Mouse (Mus musculus) midbrain, embryonic 10.5 days (tissue): Measurements from ENCODE around the gene Slc5a11. TPM values are rescaled to one million over a fixed set of nuclear protein-coding genes. Genes with fewer than 3 reads are reported as not detected.

Experiments used
- DNase-seq: peaks from one replicate; pipeline ENCODE4 v3.0.0-alpha.2; 2017; ENCODE audit warnings: low spot score
- H3K27ac ChIP-seq: fragments of 300-500 bp; sonication (generic); replicated peaks from 2 replicates; pipeline ENCODE4 v1.5.1; 2016; ENCODE audit warnings: mild to moderate bottlenecking
- H3K27me3 ChIP-seq: fragments of 300-500 bp; sonication (generic); 2 replicates; pipeline ENCODE4 v1.6.1; 2016; ENCODE audit warnings: low read depth, mild to moderate bottlenecking; ENCODE audit not compliant: poor library complexity, severe bottlenecking
- H3K36me3 ChIP-seq: fragments of 300-500 bp; sonication (generic); 2 replicates; pipeline ENCODE4 v1.6.1; 2016; ENCODE audit warnings: mild to moderate bottlenecking, moderate library complexity
- H3K4me1 ChIP-seq: fragments of 300-500 bp; sonication (generic); 2 replicates; pipeline ENCODE4 v1.6.1; 2016
- H3K4me3 ChIP-seq: fragments of 300-500 bp; sonication (generic); 2 replicates; pipeline ENCODE4 v1.5.1; 2016; ENCODE audit warnings: mild to moderate bottlenecking, moderate library complexity
- H3K9me3 ChIP-seq: fragments of 300-500 bp; sonication (generic); replicated peaks from 2 replicates; pipeline ENCODE4 v1.6.1; 2016; ENCODE audit warnings: mild to moderate bottlenecking
- WGBS: fragments of 180-500 bp; shearing (Covaris S2); methylation state at CpG from one replicate; pipeline ENCODE4 v1.1.7; 2016; 5-methylcytosine and 5-hydroxymethylcytosine counted together
- polyA plus RNA-seq: library from polyadenylated mRNA; unstranded; fragments of >200 nt; fragmentation: Nextera tagmentation; extraction: Ambion mirVana; gene quantifications from 2 replicates; pipeline ENCODE4 v1.2.1, GENCODE M21; 2016

The Slc5a11 gene
- polyA plus RNA-seq, 1 experiment from 2014 or later, result 0.27 TPM

DNA sequence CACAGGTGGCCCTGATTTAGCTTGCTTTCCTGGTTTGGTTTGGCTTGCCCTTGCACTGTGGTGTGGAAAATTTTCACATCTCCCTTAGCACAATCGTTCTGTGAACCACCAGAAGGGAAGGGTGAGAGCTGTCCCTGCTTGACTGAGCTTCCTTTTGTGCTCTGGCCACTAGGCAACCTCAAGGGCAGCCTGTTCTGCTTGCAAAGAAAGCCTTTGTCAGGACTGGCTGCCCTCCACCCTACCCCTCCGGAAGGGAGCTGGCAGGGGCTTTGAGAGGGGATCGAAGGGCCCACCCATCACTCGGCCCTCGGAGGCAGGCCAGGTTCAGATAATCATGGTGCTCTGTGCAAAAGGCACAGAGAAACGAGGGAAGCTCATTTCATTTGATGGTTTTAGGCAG lies 4.0 kb downstream of the Slc5a11 start:
- WGBS, result 29% methylated on average over 6 of the region's 6 CpGs
- Histone ChIP-seq H3K9me3 (no peaks in the 10 kb centered on the region), H3K4me3 (no peak overlapping the region), H3K27me3 (no peaks in the 10 kb centered on the region), H3K4me1 (peaks cover 41% of the 10 kb centered on the region), H3K27ac (peak overlapping the region; percentile 78), H3K36me3 (no peaks in the 10 kb centered on the region)
- peak; percentile 53 for DNase-seq

DNA sequence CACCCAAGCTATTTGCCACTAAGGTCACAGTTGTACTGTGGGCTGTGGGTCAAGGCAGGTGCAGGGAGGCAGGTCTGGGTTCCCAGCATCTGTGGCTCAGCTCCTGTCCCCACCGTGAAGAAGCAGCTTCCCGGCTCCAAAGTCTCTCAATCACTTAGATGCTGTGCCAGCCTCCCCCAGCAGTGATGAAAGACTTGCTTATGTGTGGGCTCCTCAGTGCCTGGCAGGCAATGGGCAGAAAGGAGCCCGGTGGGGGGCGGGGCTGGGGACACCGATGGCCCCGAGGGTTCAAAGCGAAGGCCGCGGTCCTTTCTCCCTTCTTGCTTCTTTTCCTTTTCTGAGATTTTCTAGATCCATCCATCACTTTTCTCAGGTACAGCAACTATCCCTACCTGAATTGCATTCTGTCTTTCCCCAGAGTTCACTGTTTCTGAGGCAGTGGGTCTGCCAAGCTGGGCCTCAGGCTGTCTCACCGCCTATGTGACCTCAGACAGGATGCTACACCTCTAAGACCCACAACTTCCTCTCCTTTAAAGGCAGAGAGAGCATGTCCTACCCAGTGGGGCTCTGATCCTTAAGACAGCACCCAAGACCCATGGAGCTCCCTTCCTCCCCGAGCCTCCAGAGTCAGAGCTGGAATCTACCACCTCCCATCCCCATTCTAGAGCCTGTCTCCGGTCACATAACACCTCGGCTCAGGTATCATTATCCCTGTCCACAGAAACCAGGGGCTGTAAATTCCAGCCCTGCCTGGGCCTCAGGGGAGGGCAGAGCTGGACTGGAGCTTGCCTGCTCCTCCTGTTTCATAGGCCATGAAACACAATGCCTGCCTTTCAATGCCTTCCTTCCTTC lies 5.4 kb downstream of the Slc5a11 start:
- H3K27ac ChIP-seq, result 0 out of 2 replicates have a peak overlapping the region, but pooled peaks have one; percentile 78
- H3K9me3 ChIP-seq, result no peaks in the 10 kb centered on the region
- WGBS, result 82% methylated on average over 13 of the region's 13 CpGs
- H3K36me3 ChIP-seq, result no peaks in the 10 kb centered on the region
- H3K27me3 ChIP-seq, result no peaks in the 10 kb centered on the region
- no peak for DNase-seq
- H3K4me1 ChIP-seq, result peaks cover 27% of the 10 kb centered on the region
- H3K4me3 ChIP-seq, result no peak overlapping the region

DNA sequence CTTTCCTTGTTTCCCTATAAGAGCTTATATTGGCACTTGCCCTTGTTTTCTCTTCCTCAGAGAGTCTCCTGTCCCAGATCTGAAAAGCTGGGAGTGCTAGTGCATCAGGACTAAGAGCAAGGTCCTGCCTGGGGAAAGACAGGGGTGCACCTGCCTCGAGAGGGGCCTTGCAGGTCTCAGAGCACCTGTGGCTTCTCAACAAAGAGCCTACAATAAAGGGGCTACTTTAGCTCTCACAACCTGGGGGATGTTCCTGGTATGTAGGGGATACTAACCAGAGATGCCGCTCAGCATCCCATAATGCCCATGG lies 6.0 kb downstream of the Slc5a11 start:
- Histone ChIP-seq H3K4me1 (peaks cover 26% of the 10 kb centered on the region), H3K4me3 (no peak overlapping the region), H3K36me3 (no peaks in the 10 kb centered on the region), H3K27me3 (no peaks in the 10 kb centered on the region), H3K27ac (no peak overlapping the region), H3K9me3 (no peaks in the 10 kb centered on the region)
- 71% methylated on average over 2 of the region's 2 CpGs for WGBS
- DNase-seq, result no peak

DNA sequence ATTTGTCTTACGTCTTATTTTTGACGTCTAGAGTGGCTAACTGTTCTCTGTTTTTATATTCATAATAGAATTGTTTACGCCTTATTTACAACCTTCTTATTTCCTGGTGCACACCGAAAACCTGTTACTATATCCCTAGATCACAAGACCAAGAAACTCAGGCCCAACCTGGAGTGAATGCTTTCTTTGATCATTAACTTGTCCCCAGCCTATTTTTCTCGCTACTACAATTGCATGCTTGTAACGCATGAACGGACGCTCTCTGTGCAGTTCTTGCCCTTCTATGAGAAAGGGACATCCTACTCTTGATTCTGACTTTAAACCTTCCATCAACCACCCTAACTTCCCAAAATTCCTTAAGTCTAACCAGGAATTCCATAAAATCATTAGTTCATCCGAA lies 9.5 kb downstream of the Slc5a11 start:
- Histone ChIP-seq H3K9me3 (no peaks in the 10 kb centered on the region), H3K36me3 (no peaks in the 10 kb centered on the region), H3K27ac (no peak overlapping the region), H3K27me3 (no peaks in the 10 kb centered on the region), H3K4me3 (no peak overlapping the region), H3K4me1 (peaks cover 8% of the 10 kb centered on the region)
- DNase-seq, result no peak
- 84% methylated on average over 9 of the region's 9 CpGs for WGBS

DNA sequence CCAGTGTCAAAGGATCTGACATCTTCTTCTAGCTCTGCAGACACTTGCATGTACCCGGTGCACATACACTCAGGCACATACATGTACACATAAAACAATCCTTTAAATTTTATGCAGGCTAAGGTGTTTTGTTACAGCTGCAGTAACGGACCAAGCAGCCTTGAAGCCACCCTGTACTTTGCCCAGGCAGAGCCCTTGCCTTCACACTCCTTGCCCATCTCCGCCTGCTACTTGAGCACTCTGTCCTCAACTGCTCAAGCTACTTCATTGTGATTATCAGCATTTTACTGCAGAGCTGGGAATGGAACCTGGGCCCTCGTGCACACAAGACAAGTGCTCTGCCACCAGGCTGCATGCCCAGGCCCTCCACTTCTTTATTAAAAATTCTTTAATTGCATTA lies 10.6 kb downstream of the Slc5a11 start:
- DNase-seq, result no peak
- H3K4me3 ChIP-seq, result no peak overlapping the region

DNA sequence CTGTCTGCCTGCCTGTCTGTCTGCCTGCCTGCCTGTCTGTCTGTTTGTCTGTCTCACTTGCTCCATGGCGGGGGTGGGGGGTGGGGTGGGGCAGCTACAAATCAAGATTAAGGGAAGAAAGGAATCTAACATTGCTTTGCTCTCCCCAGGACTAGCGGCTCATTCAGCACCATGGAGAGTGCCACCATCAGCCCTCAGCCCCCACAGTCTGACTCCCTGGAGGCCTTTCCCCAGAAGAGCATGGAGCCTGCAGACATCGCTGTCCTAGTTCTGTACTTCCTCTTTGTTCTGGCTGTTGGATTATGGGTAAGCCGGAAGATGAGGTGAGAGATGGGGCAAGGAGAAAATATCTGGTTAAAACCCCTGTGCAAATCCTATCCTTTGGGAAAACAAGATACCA lies 20.9 kb downstream of the Slc5a11 start:
- Histone ChIP-seq H3K4me1 (peaks cover 7% of the 10 kb centered on the region), H3K27ac (no peak overlapping the region), H3K36me3 (no peaks in the 10 kb centered on the region), H3K9me3 (no peaks in the 10 kb centered on the region), H3K27me3 (no peaks in the 10 kb centered on the region), H3K4me3 (no peak overlapping the region)
- DNase-seq, result peak; percentile 36
- 29% methylated on average over 4 of the region's 4 CpGs for WGBS

More for the DNA sequence above, 10.6 kb downstream of the Slc5a11 start:
- Histone ChIP-seq H3K4me1 (no peaks in the 10 kb centered on the region), H3K36me3 (no peaks in the 10 kb centered on the region), H3K27me3 (no peaks in the 10 kb centered on the region), H3K27ac (no peak overlapping the region), H3K9me3 (no peaks in the 10 kb centered on the region)
- WGBS, result 89% methylated on average over 4 of the region's 4 CpGs

DNA sequence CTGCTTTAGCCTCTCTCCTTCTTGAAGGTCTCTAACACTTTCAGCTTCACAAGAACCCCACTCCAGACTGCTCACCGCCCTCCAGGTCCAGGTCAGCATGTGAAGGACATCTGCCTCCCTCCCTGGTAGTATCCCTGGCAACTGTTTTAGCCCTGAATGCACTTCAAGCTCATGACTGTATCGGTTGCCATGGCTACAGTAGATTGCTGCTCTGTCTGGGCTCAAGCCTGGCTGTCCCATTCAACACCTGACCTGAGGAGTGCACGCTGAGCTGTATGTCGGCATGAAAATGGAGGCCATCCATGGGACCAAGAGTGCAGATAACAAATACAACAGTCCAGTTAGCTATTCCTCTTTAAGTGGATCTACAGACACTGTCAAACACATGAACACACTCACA lies 24.0 kb downstream of the Slc5a11 start:
- Histone ChIP-seq H3K9me3 (no peaks in the 10 kb centered on the region), H3K36me3 (no peaks in the 10 kb centered on the region), H3K4me3 (no peak overlapping the region), H3K27me3 (no peaks in the 10 kb centered on the region), H3K4me1 (peaks cover 7% of the 10 kb centered on the region), H3K27ac (no peak overlapping the region)
- no peak for DNase-seq
- WGBS, result 75% methylated on average over 4 of the region's 4 CpGs

DNA sequence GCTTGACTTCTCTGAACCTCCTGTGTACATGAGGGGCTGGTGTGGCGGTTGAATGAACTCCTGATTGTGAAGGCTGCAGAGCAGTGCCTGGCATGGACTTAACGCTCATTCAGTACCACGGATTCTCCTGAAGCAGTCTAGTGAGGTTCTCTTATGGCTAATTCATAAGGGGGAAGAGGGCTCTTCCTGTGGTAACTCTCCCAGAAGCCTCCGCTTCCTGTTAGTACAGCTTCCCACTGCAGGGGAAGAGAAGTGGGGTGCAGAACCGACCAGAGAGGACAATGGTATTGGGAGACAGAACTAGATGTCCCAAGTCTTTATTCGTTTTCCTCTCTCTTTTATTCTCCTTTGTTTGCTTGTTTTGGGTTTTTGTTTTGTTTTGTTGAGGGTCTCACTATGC lies 25.5 kb downstream of the Slc5a11 start:
- Histone ChIP-seq H3K4me1 (peaks cover 7% of the 10 kb centered on the region), H3K27me3 (no peaks in the 10 kb centered on the region), H3K36me3 (no peaks in the 10 kb centered on the region), H3K27ac (no peak overlapping the region), H3K9me3 (no peaks in the 10 kb centered on the region), H3K4me3 (no peak overlapping the region)
- WGBS, result 81% methylated on average over 6 of the region's 6 CpGs
- no peak for DNase-seq

DNA sequence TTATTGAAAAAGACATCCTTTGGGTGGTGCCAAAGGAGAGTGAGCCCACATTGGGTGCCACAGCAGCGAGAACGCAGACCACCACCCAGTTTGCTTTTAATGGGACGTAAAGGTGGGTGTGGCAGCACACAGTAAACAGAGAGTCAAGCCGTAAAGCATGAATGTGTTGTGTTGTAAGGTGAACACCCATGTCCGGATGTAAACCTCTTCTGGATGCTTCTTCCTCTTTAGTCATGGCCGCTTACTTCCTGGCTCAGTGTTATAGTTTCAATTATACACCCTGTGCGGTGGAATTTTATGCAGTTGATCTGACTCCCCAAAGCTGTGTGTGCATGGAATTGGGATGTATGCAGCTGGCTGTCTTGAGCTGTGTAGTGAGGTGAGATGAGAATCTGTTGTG lies 27.7 kb downstream of the Slc5a11 start:
- WGBS, result 92% methylated on average over 7 of the region's 7 CpGs
- peaks cover 7% of the 10 kb centered on the region for H3K4me1 ChIP-seq
- H3K27me3 ChIP-seq, result no peaks in the 10 kb centered on the region
- H3K4me3 ChIP-seq, result no peak overlapping the region
- H3K27ac ChIP-seq, result no peak overlapping the region
- no peak for DNase-seq
- no peaks in the 10 kb centered on the region for H3K9me3 ChIP-seq
- no peaks in the 10 kb centered on the region for H3K36me3 ChIP-seq

DNA sequence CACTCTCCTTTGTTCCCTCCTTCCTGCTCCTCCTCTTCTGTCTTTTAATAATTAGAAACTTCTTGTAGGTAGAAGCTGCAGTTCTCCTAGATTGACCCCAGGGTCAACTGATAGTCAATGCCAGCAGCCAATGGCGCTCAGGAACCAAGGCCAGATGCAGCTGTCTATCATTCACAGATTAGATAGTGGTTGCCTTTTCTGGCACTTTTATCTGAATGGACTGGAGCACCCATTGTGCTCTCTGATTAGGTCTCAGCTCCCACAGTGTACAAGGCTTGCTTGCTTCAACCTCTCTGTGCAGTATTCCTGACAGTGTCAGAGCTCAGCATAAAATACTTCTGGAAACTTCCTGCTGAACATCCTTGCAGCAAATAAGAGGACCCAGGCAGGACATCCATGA lies 30.3 kb downstream of the Slc5a11 start:
- no peak overlapping the region for H3K4me3 ChIP-seq
- WGBS, result 88% methylated on average over 1 of the region's 1 CpGs

DNA sequence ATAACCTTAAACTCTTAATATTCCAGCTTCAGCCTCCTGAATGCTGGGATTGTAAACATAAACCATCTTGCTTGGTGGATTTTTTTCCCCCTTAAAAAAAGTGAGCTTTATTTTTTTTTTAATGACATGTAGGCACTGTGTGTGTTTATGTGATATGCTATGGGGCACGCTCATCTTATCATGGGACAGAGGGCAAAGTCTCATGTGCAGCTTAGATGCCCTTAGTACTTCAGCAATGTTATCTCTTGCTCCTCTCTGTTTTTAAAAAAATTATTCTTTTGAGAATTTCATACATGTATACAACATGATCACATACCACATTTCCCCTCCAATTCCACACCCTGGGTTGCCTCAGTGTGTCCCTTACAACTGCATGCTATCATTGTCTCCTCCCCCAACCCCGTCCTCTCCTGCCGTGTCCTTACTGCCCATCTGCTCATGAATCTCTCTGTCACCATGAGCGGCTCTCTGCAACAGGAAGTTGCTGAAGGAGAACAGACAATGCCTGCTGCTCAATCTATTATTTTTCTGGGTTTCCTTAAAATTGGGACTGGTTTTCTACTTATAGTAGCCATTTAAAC lies 32.0 kb downstream of the Slc5a11 start:
- H3K9me3 ChIP-seq, result no peaks in the 10 kb centered on the region
- WGBS, result 78% methylated on average over 4 of the region's 4 CpGs
- no peak for DNase-seq
- H3K27me3 ChIP-seq, result no peaks in the 10 kb centered on the region
- no peak overlapping the region for H3K4me3 ChIP-seq
- H3K36me3 ChIP-seq, result no peaks in the 10 kb centered on the region
- no peak overlapping the region for H3K27ac ChIP-seq
- no peaks in the 10 kb centered on the region for H3K4me1 ChIP-seq

More for the DNA sequence above, 30.3 kb downstream of the Slc5a11 start:
- Histone ChIP-seq H3K27me3 (no peaks in the 10 kb centered on the region), H3K4me1 (no peaks in the 10 kb centered on the region), H3K9me3 (no peaks in the 10 kb centered on the region), H3K27ac (no peak overlapping the region), H3K36me3 (no peaks in the 10 kb centered on the region)
- no peak for DNase-seq

DNA sequence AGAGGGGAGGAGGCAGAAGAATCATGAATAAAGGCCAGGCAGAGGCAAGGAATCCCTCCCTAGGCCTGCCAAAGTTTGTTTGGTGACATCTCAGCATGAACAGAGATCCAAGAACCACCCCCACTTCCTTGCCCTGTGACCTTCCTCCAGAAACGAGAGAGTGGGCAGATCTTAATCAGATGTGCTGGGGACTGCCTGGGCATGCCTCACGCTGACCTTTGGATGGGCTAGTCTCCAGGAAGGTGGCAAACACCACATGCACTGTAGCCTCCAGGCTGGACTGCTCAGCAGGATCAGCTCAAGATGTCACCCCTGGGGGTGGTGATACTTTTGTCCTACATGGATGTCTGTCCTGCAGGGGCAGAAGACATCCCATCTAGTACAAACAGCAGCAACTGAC lies 33.6 kb downstream of the Slc5a11 start:
- Histone ChIP-seq H3K27ac (no peak overlapping the region), H3K27me3 (no peaks in the 10 kb centered on the region), H3K4me3 (no peak overlapping the region), H3K4me1 (no peaks in the 10 kb centered on the region), H3K36me3 (no peaks in the 10 kb centered on the region), H3K9me3 (no peaks in the 10 kb centered on the region)
- DNase-seq, result no peak
- 49% methylated on average over 2 of the region's 2 CpGs for WGBS

DNA sequence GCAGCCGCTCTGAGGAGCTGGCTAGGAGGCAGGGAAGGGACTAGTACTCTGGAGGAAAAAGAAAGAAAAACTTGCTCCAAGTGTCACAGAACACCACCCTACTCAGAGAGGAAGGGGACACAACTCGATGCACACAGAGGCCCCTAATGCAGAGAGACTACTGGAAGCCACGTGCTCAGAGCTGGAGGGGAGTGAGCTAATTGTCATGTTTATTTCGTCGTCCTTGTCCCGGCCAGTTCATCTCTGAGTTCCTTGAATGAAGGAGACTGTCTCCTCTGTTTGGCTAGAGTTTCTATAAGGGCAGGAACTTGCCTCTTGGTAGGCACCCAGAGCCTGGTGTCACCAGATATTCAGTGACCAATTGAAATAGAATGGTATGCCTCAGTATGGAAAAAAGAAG lies 36.8 kb downstream of the Slc5a11 start:
- H3K36me3 ChIP-seq, result no peaks in the 10 kb centered on the region
- WGBS, result 62% methylated on average over 6 of the region's 6 CpGs
- no peaks in the 10 kb centered on the region for H3K27me3 ChIP-seq
- H3K9me3 ChIP-seq, result no peaks in the 10 kb centered on the region
- H3K4me1 ChIP-seq, result no peaks in the 10 kb centered on the region
- DNase-seq, result no peak
- no peak overlapping the region for H3K4me3 ChIP-seq
- no peak overlapping the region for H3K27ac ChIP-seq
